Comparison of ENCODE assay signal across 21 mouse cellular contexts in the genomic region with DNA sequence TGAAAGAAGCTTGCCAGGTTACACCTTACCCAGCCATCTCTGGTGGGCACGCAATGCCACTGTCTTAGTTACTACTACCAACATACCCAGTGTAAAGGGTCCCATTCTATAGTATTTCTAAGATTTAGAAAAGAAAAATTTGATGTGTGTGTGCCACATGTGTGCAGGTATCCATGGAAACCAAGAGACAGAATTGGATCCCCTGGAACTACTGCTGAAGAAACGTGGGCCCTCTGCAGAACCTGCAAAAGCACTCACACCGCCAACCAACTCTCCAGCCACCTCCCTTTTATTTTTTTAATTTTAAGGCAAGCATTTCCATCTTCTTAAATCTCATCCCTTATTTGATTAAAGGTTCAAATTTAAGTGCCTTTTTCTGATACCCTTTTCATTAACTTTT.
"Had no signal": no experiment of that assay in that cellular context is flagged by ENCODE, and none has a peak within 500 bp of the region (broad histone marks: within the 10 kb centered on the region; RNA-seq: fewer than 3 reads in every experiment).

No protein-coding gene starts in this region.

- H3K27me3 ChIP-seq: hindbrain, embryonic 13.5 days; hindbrain, embryonic 15.5 days; kidney, embryonic 15.5 days; limb, embryonic 12.5 days had no signal

- H3K4me3 ChIP-seq: heart, adult 2 months; hindbrain, embryonic 13.5 days; hindbrain, embryonic 15.5 days; kidney, embryonic 15.5 days; layer of hippocampus, adult 2 months; limb, embryonic 10.5 days; limb, embryonic 12.5 days had no signal

- DNase-seq: forebrain, postnatal 0 days; gastrocnemius, postnatal 14 days; gastrocnemius, postnatal 36 days; heart, adult 11 months; heart, adult 2 months; heart, postnatal 14 days; heart, postnatal 36 days; kidney, adult 11 months; kidney, adult 2 months; kidney, adult 9 months; kidney, postnatal 14 days; kidney, postnatal 4 days; liver had no signal

- H3K27ac ChIP-seq: heart, adult 2 months; hindbrain, embryonic 13.5 days; hindbrain, embryonic 15.5 days; hindbrain, postnatal 0 days; kidney, embryonic 15.5 days; kidney, postnatal 0 days; layer of hippocampus, adult 2 months; limb, embryonic 10.5 days had no signal
